Mouse (Mus musculus) neural tube, postnatal 0 days (tissue): Measurements from ENCODE around the gene Unc13a. TPM values are rescaled to one million over a fixed set of nuclear protein-coding genes. Genes with fewer than 3 reads are reported as not detected.

Experiments used
- microRNA-seq: library from miRNA; unstranded; fragments of <30 nt; microRNA quantifications from one replicate; pipeline ENCODE4, GENCODE M21; 2016
- polyA plus RNA-seq: library from polyadenylated mRNA; unstranded; fragments of >200 nt; fragmentation: Nextera tagmentation; extraction: Ambion mirVana; gene quantifications from 2 replicates; pipeline ENCODE4 v1.2.1, GENCODE M21; 2015

Gene Unc13a
- 15.7 and 19.2 TPM in 2 replicates for polyA plus RNA-seq

GRCm38 (mm10) chr8:71671549-71671965, at the start of gene Unc13a:
Gene Unc13a (minus strand): TSS chr8:71671757.

GRCm38 (mm10) chr8:71701414-71702086, 30.0 kb upstream of the Unc13a start, which contains the start of gene B3gnt3:
Gene B3gnt3 (minus strand): TSS chr8:71701789.

GRCm38 (mm10) chr8:71689028-71689427, 17.5 kb upstream of the Unc13a start, which contains the start of gene Insl3:
Gene Insl3 (plus strand): TSS chr8:71689214.

DNA sequence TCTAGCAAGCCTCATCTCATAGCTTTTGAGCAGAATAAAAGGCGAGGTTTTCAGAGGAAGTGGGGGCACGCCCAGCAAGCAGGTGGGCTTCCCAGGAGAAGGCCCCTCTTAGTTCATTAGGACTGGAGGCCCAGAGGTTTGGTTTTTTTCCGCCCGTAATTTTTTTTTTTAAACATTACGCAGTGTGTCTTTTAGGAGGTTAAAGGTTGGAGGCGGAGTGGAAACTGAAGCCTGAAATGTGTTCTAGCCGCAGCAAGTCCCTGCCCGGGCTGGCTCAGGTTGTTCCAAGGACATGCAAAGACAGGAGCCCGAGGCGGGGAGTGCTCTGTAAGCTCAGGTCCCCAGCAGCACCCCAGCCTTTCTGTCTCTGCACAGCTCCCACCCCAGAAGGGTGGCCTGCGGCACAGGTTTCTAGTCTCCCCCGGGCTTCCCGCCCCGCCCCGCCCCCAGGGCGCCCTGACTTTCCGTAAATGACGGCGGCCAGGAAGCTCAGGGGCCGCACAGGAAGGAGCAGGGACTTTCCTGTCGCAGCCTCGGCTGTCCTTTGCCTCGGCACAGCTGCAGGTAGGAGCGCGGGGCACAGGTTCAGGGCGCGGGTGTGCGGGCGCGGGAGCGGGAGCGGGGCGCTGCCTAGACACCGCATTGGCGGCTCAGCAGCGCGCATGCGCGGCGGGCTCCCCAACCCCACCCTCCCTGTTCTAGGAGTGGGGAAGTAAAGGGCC, 4.6 kb upstream of the Unc13a start, which contains the start of gene Jak3:
Gene Jak3 (plus strand): TSS at position 277 of the 722 bp plus-strand sequence.

GRCm38 (mm10) chr8:71610822-71611651, 60.5 kb downstream of the Unc13a start, which contains the start of gene Colgalt1:
Gene Colgalt1 (plus strand): TSS chr8:71610998.

GRCm38 (mm10) chr8:71597451-71597850, 74.1 kb downstream of the Unc13a start, which contains the start of gene Fam129c:
Gene Fam129c (plus strand): TSS chr8:71597648.

GRCm38 (mm10) chr8:71591471-71592373, 79.8 kb downstream of the Unc13a start, which contains the start of gene Pgls:
Gene Pgls (plus strand): TSS chr8:71592176.

Small RNA genes within 50 kb of the gene (microRNA-seq; reads per million reads assigned to microRNA genes)
- gene Mir6769b: 2.6 reads per million

Other genes with a start within 250 kb of the Unc13a start
- gene Abhd8, start 208.1 kb downstream of the Unc13a start, polyA plus RNA-seq: 185 and 196 TPM in 2 replicates
- 148 and 173 TPM in 2 replicates for gene Mrpl34, start 206.8 kb downstream of the Unc13a start, polyA plus RNA-seq
- gene Dda1, start 202.6 kb downstream of the Unc13a start, polyA plus RNA-seq: 259 and 265 TPM in 2 replicates
- 8.4 and 10.0 TPM in 2 replicates for gene Ano8, start 185.8 kb downstream of the Unc13a start, polyA plus RNA-seq
- 18.4 and 18.7 TPM in 2 replicates for gene Gtpbp3, start 183.7 kb downstream of the Unc13a start, polyA plus RNA-seq
- 15.4 and 15.8 TPM in 2 replicates for gene Plvap, start 160.0 kb downstream of the Unc13a start, polyA plus RNA-seq
- gene Ccdc194, start 146.0 kb downstream of the Unc13a start, polyA plus RNA-seq: not detected in 2 replicates
- 24.3 and 26.4 TPM in 2 replicates for gene Bst2, start 134.3 kb downstream of the Unc13a start, polyA plus RNA-seq
- gene Mvb12a, start 128.8 kb downstream of the Unc13a start, polyA plus RNA-seq: 89.4 and 91.4 TPM in 2 replicates
- gene Tmem221, start 112.9 kb downstream of the Unc13a start, polyA plus RNA-seq: 0.28 and 0.40 TPM in 2 replicates
- gene Nxnl1, start 105.2 kb downstream of the Unc13a start, polyA plus RNA-seq: 0.05 and 0.17 TPM in 2 replicates
- gene Slc27a1, start 102.9 kb downstream of the Unc13a start, polyA plus RNA-seq: 143 and 156 TPM in 2 replicates
- gene Pgls, start 79.6 kb downstream of the Unc13a start, polyA plus RNA-seq: 262 and 266 TPM in 2 replicates
- gene Fam129c, start 74.1 kb downstream of the Unc13a start, polyA plus RNA-seq: 6.7 and 7.2 TPM in 2 replicates
- 64.4 and 77.9 TPM in 2 replicates for gene Colgalt1, start 60.8 kb downstream of the Unc13a start, polyA plus RNA-seq
- 7.6 and 8.0 TPM in 2 replicates for gene Jak3, start 4.5 kb upstream of the Unc13a start, polyA plus RNA-seq
- gene Insl3, start 17.5 kb upstream of the Unc13a start, polyA plus RNA-seq: 1.5 and 2.0 TPM in 2 replicates
- gene B3gnt3, start 30.0 kb upstream of the Unc13a start, polyA plus RNA-seq: 0.47 and 0.90 TPM in 2 replicates
- gene Fcho1, start 54.0 kb upstream of the Unc13a start, polyA plus RNA-seq: 56.6 and 70.9 TPM in 2 replicates
- 5.1 and 5.7 TPM in 2 replicates for gene Zfp709, start 210.3 kb upstream of the Unc13a start, polyA plus RNA-seq
- 10.9 and 11.4 TPM in 2 replicates for gene Zfp882, start 236.9 kb upstream of the Unc13a start, polyA plus RNA-seq
- gene Zfp617, start 236.9 kb upstream of the Unc13a start, polyA plus RNA-seq: 26.3 and 26.8 TPM in 2 replicates